Mouse (Mus musculus): ENCODE measurements around the gene Olfr1496. TPM values are rescaled to one million over a fixed set of nuclear protein-coding genes. Genes with fewer than 3 reads are reported as not detected.
"Not testable (repeated sequence)": the region's sequence is repeated elsewhere in the genome, so short reads cannot be mapped to it uniquely, and the experiment has no call there.

Olfr1496 gene
- total RNA-seq (2022): not detected

GRCm38 (mm10) chr19:13777578-13777977 is at the start of gene Olfr1496:
Gene Olfr1496, plus strand, starts transcription at chr19:13777878.
- DNase-seq (ENCODE audit: low spot score): no peak

DNA sequence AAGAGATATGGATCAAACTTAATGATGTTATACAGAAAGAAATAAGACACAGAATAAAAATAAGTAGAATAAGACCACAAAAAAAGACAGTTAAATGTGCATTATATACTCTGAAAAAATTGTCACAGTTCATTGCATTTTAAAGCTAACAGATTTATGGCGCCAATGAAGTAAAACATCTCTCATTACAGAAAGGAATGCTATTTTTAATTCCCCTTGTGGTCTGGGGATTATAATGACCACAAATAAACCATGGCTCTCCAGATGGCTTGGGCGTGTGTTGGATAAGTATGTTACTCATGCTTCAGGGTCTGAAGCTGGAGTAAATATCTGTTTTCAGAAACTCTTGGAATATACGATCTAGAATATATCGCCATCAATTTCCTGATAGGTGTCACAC is 38.2 kb upstream of the Olfr1496 start, which contains the start of gene Olfr1494:
Gene Olfr1494 (plus strand): TSS at position 301 of the 400 bp plus-strand sequence.
- DNase-seq (ENCODE audit: low spot score): no peak

DNA sequence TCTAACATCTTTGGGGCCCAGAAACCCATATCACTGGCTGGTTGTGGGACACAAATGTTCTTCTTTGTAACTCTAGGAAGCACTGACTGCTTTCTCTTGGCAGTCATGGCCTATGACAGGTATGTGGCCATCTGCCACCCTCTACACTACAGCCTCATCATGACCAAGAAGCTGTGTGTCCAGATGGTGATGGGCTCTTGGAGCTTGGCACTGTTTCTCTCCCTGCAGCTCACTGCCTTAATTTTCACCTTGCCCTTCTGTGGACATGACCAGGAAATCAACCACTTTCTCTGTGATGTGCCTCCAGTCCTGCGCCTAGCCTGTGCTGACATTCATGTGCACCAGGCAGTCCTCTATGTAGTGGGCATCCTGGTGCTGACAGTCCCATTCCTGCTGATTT is 28.3 kb upstream of the Olfr1496 start:
- DNase-seq (ENCODE audit: low spot score): no peak

DNA sequence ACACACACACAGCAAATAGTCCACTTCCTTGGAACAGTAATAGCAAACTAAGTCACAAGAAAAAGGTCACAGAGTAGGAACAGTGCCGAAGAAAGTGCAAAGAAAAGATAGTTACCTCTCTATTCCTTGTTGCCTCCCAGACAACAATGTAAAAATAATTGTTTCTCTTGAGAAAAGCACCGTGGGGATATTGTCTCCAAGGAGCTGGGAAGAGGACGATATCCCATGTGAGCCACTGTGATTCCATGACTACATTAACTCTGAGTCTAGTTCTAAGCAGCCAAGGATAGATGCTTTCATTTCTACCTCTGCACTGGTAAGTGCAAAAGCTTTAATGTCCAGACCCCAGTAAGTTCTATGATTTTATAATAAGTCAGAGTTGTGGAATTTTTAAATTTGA is 13.4 kb upstream of the Olfr1496 start, which contains the start of gene Olfr1495:
Gene Olfr1495 (plus strand): TSS at position 301 of the 400 bp plus-strand sequence.
- DNase-seq (ENCODE audit: low spot score): no peak

DNA sequence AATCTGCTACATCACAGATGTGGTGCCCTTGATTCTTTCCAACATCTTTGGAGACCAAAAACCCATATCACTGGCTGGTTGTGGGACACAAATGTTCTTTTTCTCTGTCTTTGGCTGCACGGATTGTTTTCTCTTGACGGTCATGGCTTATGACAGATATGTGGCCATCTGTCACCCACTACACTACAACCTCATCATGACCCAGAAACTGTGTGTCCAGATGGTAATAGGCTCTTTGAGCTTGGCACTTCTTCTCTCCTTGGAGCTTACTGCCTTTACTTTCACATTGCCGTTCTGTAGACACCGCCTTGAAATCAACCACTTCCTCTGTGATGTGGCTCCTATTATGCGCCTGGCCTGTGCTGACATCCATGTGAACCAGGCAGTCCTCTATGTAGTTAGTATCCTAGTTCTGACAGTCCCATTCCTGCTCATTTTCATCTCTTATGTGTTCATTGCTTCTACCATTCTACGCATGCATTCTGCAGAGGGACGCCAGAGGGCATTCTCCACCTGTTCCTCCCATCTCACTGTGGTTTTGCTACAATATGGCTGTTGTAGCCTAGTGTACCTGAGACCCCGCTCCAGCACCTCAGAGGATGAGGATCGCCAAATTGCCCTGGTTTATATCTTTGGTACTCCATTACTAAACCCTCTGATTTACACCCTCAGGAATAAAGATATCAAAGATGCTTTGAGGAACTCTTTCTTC is 9.0 kb upstream of the Olfr1496 start:
- no peak for DNase-seq (ENCODE audit: low spot score)

DNA sequence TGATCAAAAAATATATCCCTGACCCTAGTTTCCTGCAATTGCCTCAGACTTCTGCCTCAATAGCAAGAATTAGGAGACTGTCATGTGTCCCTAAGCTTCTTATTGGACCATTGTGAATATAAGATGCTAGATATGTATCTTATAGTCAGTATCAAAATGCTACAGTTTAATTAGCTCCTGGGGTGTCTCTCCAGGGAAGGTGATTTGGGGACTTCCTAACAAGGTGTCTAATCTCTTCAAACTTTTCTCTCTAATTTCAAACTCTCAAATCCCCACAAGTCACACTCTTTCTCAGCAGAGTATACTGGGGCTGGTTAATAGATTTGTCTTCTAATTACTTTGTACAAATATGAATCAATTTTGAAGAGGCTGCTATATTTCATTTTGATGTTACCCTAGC is 20.4 kb downstream of the Olfr1496 start, which contains the start of gene Olfr1497:
Gene Olfr1497 (minus strand): TSS at position 101 of the 400 bp plus-strand sequence.
- no peak for DNase-seq (ENCODE audit: low spot score)

DNA sequence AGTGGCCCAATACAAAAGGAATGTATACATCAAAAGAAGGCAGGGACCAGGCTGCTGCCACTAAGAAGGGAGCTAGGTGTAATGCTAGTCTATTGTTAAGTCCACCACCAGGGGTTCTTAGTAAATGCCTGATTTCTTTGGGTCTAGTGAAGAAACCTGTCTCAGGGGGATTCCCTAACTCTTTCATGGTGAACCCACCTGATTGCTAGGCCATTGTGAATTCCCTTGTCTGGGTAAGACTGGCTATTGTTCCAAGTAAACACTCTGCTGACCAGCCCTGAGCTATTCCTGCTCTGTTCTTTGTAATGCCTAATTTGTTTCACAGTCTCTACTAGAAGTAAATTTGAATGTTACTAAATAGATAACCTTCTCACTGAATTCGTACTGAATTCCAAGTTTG is 27.8 kb downstream of the Olfr1496 start:
- DNase-seq (ENCODE audit: low spot score): not testable (repeated sequence)

DNA sequence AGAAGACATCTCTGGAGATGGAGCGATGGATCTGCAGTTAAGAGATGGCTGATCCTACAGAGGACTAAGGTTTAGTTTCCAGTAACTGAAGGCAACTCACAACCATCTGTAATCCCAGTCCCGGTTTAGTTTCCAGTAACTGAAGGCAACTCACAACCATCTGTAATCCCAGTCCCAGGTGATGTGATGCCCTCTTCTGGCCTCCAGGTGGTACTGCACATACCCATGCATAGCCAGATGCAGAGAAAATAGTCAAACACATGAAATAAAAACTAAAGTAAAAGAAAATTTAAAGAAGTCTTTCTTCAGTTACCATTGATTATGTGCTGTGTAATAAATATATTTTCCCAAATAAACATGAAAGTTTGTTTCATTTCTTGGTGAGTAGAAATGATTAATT is 35.1 kb downstream of the Olfr1496 start:
- no peak for DNase-seq (ENCODE audit: low spot score)

DNA sequence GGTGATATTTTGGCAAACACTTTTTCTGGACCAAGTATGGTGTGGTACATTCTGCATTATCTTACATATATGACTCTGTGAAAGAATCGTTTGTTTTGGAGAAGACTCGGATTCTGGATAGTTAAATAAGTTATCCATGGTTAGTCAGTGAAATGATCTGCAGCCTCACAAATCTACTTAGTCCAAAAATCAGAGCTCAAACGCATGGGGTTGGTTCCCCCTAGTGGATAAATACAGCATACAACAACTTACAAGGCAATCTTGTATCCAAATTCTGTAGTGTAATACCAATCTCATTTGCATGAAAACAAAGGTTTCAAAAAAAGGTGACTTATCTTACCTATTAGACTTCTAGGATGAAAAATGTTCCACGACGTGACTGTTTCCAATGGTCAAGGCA is 41.1 kb downstream of the Olfr1496 start:
- DNase-seq (ENCODE audit: low spot score): no peak

GRCm38 (mm10) chr19:13819347-13819746 is 41.7 kb downstream of the Olfr1496 start, which contains the start of gene Olfr1499:
Gene Olfr1499, minus strand, starts transcription at chr19:13819447.
- no peak for DNase-seq (ENCODE audit: low spot score)

DNA sequence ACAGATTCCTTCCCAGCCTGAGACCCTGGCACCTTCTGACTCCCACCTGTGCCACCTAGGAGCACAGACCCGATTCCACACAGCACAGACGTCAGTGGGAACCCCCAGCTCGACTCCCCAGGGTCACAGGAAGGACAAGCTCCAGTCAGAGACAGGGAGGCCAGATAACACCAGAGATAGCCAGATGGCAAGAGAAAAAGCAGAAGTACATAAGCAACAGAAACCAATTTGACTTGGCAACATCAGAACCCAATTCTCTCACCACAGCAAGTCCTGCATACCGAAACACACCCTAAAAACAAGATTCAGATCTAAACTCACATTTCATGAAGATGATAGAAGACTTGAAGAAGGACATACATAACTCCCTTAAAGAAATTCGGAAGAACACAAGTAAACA is 43.2 kb downstream of the Olfr1496 start:
- DNase-seq (ENCODE audit: low spot score): no peak

- no peak for DNase-seq (ENCODE audit: low spot score)
Measured at GRCm38 (mm10) chr19:13828447-13828846, 50.8 kb downstream of the Olfr1496 start.

GRCm38 (mm10) chr19:13830388-13830787 is 52.7 kb downstream of the Olfr1496 start, which contains the start of gene Olfr1500:
Gene Olfr1500, minus strand, starts transcription at chr19:13830488.
- DNase-seq (ENCODE audit: low spot score): no peak

Other genes starting within 250 kb of the Olfr1496 start
- gene Olfr1480, start 250.0 kb upstream of the Olfr1496 start, total RNA-seq (2022): not detected
- gene Olfr1484, start 194.4 kb upstream of the Olfr1496 start, total RNA-seq (2022): not detected
- not detected for gene Olfr1487, start 160.5 kb upstream of the Olfr1496 start, total RNA-seq (2022)
- gene Olfr1489, start 146.3 kb upstream of the Olfr1496 start, total RNA-seq (2022): not detected
- not detected for gene Olfr1490, start 126.8 kb upstream of the Olfr1496 start, total RNA-seq (2022)
- not detected for gene Olfr1491, start 80.6 kb upstream of the Olfr1496 start, total RNA-seq (2022)
- gene Olfr1493-ps1, start 54.6 kb upstream of the Olfr1496 start, total RNA-seq (2022): not detected
- not detected for gene Olfr1494, start 38.1 kb upstream of the Olfr1496 start, total RNA-seq (2022)
- gene Olfr1495, start 13.3 kb upstream of the Olfr1496 start, total RNA-seq (2022): not detected
- not detected for gene Olfr1497, start 20.3 kb downstream of the Olfr1496 start, total RNA-seq (2022)
- gene Olfr1499, start 41.6 kb downstream of the Olfr1496 start, total RNA-seq (2022): not detected
- not detected for gene Olfr1500, start 52.6 kb downstream of the Olfr1496 start, total RNA-seq (2022)
- not detected for gene Olfr1501, start 72.8 kb downstream of the Olfr1496 start, total RNA-seq (2022)
- not detected for gene Olfr1502, start 83.9 kb downstream of the Olfr1496 start, total RNA-seq (2022)
- gene Olfr1504, start 120.0 kb downstream of the Olfr1496 start, total RNA-seq (2022): not detected
- gene Olfr1505, start 135.7 kb downstream of the Olfr1496 start, total RNA-seq (2022): not detected